Mouse (Mus musculus) thymus, adult 2 months (tissue): Measurements from ENCODE around the gene Il17re.

Source experiments
- CTCF ChIP-seq: fragments of 200-500 bp; IDR thresholded peaks from 2 replicates; pipeline ENCODE4 v1.5.1; 2012; ENCODE audit warnings: mild to moderate bottlenecking, control low read depth, low read length, moderate library complexity, borderline replicate concordance; ENCODE audit not compliant: control insufficient read depth, poor library complexity, insufficient read depth; ENCODE audit errors: extremely low read depth
- POLR2A ChIP-seq: fragments of 200-500 bp; IDR thresholded peaks from 2 replicates; pipeline ENCODE4 v1.6.1; 2012; ENCODE audit warnings: mild to moderate bottlenecking, low read length, control low read depth, moderate library complexity; ENCODE audit not compliant: control insufficient read depth, poor library complexity, insufficient read depth; ENCODE audit errors: extremely low read depth

- TF ChIP-seq CTCF (no peak), POLR2A (no peak)
These were observed 48.8 kb downstream of the Il17re start for GRCm38 (mm10) chr6:113507130-113507529.
